9 mouse cellular contexts compared by ENCODE assay signal in the genomic region with DNA sequence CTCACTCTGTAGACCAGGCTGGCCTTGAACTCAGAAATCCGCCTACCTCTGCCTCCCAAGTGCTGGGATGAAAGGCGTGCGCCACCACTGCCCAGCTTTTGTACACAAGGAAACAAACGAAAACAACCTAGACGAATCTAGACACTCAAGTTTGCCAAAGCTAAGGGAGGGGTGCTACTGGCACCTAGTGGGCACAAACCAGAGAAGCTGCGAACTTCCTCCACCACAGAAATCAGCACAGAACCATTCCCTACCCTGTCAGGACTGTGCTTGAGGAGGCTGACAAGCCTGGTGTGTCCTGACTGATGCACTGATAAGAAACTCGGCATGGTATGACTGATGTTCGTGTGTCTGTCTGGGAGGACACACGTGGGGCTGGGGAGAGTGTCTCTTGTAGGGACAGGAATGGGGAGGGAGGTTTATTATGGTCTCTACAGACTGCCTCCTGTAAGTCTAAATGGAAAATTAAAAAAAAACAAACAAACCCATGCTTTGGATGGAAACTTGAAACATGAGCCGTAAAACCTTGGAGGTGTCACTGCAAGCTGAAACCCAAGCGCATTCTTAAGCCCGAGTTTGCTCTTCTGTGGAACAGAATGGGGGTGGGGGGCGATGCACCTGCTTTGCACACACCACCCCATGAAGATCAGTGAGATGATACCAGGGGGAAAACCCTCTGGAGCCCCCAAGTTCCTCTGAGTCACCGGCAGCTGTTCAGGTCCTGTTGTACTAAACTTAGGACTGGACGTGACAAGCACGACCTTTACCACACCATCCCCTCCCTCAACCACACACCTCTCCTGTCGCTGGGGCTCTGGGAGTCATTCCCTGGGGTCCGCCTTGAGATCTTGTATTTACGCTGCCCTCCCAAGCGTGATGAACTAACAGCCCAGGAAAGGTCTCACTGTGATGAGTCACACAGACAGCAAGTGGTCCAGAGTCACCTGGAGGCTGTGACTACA. TPM values are rescaled to one million over a fixed set of nuclear protein-coding genes. Genes with fewer than 3 reads are reported as not detected.
DNase-seq lines count a peak whose midpoint lies in the region; ATAC-seq lines count a peak whose summit lies in the region.
"Had no signal": no experiment of that assay in that cellular context is flagged by ENCODE, and none has a peak within 500 bp of the region (broad histone marks: within the 10 kb centered on the region; RNA-seq: fewer than 3 reads in every experiment).

No protein-coding gene starts in this region.

- no peak for ATAC-seq in cerebellum, adult (ENCODE audit: insufficient number of reproducible peaks, low FRiP score, low TSS enrichment)
- no peak for ATAC-seq in megakaryocyte-erythroid progenitor cell, adult 5-6 weeks (replicated peaks; ENCODE audit: low FRiP score, low TSS enrichment, poor library complexity, severe bottlenecking)
- ATAC-seq in frontal cortex, adult (ENCODE audit: low TSS enrichment) = no peak

- DNase-seq in cerebellum, adult 18-20 months = peak; percentile 27
- DNase-seq in layer of hippocampus, adult 11-12 months (ENCODE audit: low spot score) = peak; percentile 32
- no peak for DNase-seq in layer of hippocampus, adult 8-10 months (ENCODE audit: low spot score in 2 of 2)
- peak; percentile 17 for DNase-seq in 3T3-L1 (ENCODE audit: low read depth, low spot score)
- DNase-seq in cerebellum, adult 9-11 months = peak; percentile 35
- DNase-seq: gastrocnemius, postnatal 25 days had no signal

RNA-seq across cellular contexts. Expression of a gene that starts 3.3 kb away (rescaled TPM):
- total RNA-seq in layer of hippocampus, adult 8-10 months (2022) = 10 to 100 TPM; 36.2 to 39.9 (median 37.7) TPM
- 22.7 and 24.9 TPM in 2 replicates for total RNA-seq in megakaryocyte-erythroid progenitor cell, adult 5-6 weeks (2014; fragmentation: Nextera tagmentation)
- 2.4 and 3.2 TPM in 2 replicates for total RNA-seq in megakaryocyte-erythroid progenitor cell, adult 5-6 weeks (2017)

RNA-seq across cellular contexts. Expression of a gene that starts 33.1 kb away (rescaled TPM):
- not detected for total RNA-seq in layer of hippocampus, adult 8-10 months (2022)
- total RNA-seq in megakaryocyte-erythroid progenitor cell, adult 5-6 weeks (2014; fragmentation: Nextera tagmentation) = not detected in 2 replicates
- total RNA-seq in megakaryocyte-erythroid progenitor cell, adult 5-6 weeks (2017) = not detected in 2 replicates

Comparison
In these comparisons a context has a peak if more than half of its experiments do, and no peak if none do; other contexts are left out.
1. DNase-seq: peak in cerebellum, adult 18-20 months (2 of 2), layer of hippocampus, adult 11-12 months (single experiment), 3T3-L1 (single experiment) and cerebellum, adult 9-11 months (single experiment); none in layer of hippocampus, adult 8-10 months (0 of 2).